Mouse (Mus musculus) heart, adult 9 months (tissue): ENCODE results near the gene Setd1a.
A peak's percentile ranks its signal among the peaks of the same experiment; 100 is the strongest.
"Not testable (repeated sequence)": the region's sequence is repeated elsewhere in the genome, so short reads cannot be mapped to it uniquely, and the experiment has no call there.

Source experiments
- DNase-seq, 2 experiments: peaks; one replicate each; pipeline ENCODE4 v3.0.0; 2022; ENCODE audit warnings: low spot score in 2 of 2

The Setd1a gene

DNA sequence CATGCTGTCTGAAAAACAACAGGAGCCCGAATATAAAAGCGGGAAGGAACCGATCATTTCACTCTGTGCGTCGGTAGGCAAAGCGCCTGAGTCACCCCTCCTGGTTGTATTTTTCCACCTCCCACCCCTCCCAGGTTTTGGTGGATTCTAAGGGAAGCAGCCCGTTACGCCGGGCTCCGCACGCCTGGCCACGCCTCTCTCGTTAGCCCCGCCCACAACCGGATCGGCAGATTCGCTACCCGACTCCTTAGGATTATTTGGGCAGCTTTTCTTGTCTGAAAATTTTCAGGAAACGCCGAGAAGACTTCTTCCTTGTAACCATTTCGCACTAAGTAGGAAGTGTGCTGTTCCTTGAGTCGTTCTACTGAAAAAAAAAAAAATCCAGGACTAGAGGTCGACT is at the start of gene Setd1a:
Gene Setd1a, plus strand, starts transcription at position 245 of the 400 bp plus-strand sequence.
- DNase-seq: peak; percentile 75 to 84

DNA sequence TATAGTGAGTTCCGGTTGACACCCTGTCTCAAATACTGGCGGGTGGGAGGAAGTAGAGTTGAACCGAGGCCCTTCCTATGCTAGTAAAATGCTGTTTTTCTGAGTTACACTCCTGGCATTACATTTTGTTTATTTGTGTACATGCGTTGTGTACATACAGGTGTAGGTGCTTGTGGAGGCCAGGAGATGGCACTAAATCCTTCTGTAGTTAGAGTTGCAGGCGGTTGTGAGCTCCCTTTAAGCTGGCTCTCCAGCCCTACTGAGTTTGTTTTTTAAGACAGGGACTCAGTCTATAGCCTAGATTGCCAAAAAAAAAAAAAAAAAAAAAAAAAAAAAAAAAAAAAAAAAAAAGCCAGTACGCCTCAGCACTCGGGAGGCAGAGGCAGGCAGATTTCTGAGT is 48.6 kb upstream of the Setd1a start:
- no peak for DNase-seq

DNA sequence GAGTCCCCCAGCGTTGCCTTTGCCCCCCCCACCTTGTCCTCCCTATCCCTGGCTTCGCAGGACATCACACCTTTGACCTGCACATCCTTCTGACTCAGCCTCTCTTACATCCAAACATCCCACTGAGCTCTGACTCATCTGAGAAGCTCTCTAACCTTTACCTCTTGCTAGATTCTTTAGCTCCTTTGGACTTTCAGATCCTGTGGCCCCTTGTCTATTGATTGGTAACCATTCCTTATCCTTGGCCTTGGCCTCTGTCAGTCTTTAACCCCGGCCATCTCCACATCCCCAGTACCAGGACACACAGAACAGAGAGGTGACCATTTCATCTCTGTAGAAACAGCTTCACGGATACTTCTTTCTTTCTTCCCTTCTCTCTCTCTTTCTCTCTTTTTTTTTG is 46.3 kb upstream of the Setd1a start:
- no peak for DNase-seq

GRCm38 (mm10) chr7:127732066-127732465 is 44.4 kb upstream of the Setd1a start, which contains the start of gene Ctf2:
TSS of gene Ctf2 (minus strand) at chr7:127732166.
- DNase-seq: not testable (repeated sequence)

DNA sequence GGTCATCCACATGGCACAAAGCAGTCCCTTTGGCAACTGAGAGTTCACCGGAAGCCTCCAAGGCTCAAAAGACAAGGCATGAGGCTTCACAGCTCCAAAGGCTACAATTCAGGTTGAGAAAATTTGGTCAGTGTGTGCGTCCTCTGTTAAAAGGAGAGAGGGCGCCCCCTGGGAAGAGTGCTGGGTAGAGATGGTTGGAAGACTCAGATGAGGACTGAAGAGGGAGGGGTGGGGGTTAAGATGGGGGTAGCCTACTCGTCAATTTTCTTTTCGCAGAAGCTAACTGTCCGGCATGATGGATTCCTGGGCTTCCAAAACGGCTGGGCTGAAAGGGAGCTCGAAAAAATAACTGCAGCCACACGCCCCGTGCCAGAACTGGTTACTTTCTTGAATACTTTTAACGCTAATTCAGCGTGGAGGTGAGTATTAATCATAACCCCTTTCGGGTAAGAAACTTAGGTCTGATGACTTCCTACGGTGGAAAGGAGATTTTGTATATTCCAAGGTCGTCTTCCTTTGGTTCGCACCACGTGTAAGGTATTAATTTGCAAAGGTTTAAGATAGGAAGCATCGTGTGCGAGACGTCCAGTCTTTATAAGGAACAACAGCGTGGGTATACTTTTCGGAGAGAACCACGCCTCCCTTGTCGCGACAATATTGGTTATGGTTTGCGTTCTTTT is 32.0 kb upstream of the Setd1a start, which contains the start of gene Fbxl19:
Gene Fbxl19, plus strand, starts transcription at position 178 of the 680 bp plus-strand sequence.
- DNase-seq: peak; percentile 51 to 64

GRCm38 (mm10) chr7:127745251-127745651 is 31.2 kb upstream of the Setd1a start:
- peak; percentile 95 to 96 for DNase-seq

DNA sequence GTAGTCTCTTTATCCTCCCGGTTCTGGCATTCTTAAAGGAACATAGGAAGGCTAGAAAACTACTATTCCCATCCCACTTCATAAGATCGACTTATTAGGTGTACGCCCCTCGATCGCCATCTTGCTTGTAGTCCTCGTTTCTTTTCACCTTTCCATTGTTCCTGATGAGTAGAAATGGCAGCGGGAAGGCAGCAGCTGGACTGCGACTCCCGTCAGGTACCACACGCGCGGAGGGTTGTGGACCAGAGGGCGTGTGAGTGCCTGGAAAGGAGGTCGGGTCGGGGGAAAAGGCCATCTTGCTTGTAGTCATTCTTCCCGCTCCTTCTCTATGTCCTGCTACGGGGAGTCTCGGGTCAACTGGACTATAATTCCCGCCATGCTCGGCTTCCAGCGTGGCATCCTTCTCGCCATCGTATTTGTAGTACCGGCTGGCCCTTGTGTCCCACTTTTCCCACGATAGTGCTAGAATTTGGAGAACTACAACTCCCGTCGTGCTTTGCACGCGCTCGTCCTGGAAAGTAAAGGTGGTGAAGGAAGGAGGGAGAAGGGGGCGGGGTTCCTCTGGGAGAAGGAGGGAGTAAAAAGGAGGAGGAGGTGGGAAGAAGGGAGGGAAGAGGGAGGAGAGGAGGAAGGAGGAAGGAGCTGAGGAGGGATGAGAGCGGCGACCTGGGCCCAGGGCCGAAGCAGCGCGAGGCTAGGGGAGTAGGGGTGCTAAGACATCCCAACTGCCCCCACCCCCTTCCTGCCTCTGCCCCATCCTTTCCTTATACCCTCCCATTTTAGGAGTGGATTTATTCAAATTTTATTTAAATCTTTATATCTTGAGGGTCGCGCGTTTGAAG is 30.6 kb upstream of the Setd1a start:
- peak; percentile 99 for DNase-seq

DNA sequence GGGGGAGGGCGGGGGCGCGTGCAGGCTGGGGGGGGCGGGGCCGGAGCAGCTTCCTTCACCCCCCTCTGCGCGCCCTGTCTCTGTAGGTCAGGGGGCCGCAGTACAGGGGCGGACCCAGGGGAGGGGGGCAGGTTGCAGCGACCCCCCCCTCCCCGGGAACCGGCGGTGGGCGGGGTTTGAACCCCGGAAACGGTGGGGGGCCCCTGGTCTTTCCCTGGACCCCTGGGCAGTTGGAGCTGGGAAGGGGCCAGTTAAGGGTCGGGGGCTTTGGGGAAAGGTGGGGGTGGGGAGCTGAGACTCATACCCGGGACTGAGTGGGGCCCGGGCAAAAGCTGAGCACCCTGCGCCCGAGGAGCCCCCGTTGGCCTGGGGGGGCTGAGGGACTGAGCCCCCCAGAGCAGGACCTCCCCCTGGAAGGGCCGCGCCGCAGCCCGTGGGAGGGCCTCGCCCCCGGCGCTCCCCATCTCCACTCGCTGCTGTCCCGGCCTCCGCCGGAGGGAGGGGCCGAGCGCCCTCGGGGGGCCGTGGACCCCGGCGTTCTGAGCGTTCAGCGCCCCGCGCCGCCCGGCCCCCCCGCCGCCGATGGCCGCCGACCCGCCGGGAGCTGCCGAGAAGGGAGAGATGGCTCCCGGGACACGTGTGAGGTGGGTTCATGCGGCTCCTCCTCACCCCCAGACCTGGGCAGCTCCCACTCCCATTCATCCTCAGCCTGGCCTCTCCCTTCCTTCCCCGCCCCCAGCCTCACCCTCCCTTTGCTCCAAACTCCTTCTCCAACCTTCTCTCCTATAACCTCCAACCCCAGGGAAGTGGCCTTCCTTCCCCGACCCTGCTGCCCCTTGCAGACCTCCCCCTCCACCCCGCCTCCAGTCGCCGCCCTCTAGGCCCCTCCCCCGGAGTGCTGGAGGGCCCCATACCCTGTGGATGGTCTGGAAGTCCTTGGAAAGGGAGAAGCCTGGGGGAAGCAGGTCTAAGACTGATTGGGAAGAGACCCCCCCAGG is 29.7 kb upstream of the Setd1a start:
- DNase-seq: no peak

- DNase-seq: no peak
These were observed 28.8 kb upstream of the Setd1a start for GRCm38 (mm10) chr7:127747559-127748234.

GRCm38 (mm10) chr7:127748235-127748560 is 28.3 kb upstream of the Setd1a start:
- no peak for DNase-seq

DNA sequence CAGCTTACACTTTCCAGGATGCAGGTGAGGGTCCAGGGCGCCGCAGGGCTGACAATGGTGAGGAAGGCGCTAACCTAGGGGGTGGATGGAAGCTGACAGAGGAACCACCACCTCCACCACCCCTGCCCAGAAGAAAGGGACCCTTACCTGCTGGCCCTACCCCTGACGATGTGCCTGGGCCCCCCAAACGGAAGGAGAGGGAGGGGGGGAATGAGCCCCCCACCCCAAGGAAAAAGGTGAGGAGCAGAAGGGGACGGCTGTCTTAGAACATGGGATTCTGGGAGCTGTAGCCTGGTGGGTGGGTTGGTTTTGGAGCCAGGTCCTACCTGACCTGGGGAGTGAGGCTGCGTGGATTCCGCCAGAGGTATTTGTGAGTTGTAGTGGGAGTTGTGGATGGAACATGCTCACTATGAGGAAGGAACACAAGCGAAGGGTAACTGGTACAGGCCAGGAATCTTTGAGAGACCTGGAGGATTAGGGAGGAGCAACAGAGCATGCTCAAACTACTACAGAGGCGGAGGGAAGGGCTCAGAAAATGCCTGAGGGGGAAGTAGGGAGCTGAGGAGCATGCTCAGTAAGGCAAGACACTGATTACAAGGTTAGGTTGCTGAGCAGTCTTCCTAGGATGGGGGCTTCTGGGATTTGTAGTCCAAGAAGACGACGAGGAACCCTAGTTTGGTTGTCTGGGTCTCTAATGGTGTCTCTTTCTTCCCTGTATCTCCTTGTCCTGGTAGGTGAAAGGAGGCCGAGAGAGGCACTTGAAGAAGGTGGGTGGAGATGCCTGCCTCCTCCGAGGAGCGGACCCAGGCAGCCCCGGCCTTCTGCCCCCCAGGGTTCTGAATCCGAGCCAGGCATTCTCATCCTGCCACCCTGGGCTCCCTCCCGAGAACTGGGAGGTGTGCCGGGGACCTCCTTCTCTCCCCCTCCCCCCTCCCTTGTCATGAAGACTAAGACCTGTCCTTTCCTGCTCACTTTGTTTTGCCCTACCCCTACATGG is 26.0 kb upstream of the Setd1a start:
- DNase-seq: no peak

DNA sequence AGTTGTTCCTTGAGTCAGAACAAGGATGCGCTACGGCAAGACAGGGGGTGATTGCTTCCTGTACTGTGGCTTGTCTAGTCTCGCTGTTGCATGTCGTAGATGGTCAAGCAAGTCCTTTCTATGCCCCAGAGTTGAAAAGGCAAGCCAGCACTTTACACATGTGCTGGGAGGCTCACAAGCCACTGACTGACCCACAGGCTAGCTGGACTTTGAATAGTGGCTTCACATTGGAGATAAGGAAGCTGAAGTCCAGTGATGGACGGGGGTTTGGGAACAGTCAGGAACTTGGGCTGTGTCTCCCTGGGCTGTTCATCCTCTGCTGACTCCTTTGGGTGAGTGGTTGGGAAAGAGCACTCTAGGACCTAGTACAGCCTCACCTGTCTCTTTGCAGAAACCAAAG is 24.9 kb upstream of the Setd1a start:
- no peak for DNase-seq

DNA sequence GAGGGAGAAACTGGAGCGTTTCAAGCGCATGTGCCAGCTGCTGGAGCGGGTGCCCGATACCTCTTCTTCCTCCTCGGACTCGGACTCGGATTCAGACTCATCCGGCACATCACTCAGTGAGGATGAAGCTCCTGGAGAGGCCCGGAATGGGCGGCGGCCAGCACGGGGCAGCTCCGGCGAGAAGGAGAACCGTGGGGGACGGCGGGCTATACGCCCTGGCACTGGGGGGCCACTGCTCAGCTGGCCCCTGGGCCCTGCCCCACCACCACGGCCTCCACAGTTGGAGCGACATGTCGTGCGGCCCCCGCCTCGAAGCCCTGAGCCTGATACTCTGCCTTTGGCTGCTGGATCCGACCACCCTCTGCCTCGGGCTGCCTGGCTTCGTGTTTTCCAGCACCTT is 24.4 kb upstream of the Setd1a start:
- DNase-seq: no peak

DNA sequence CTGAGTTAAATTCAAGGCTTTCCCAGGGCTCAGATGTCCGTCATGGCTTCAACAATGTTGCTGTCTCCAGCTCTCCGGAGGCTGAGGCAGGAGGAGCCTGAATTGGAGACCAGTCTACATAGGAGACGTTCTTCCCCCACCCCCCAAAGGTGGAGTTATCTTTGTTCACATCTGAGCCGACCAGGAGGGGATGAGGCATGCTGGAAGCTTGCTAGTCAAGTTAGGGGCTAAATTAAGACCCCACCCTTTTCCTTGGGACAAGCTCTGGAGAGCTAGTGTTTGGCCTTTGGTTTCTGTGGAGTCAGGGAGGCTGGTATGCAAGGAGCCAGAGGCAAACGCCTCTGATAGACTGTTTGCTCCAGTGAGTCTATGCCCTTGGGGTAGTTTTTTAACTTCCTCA is 23.3 kb upstream of the Setd1a start:
- DNase-seq: no peak

GRCm38 (mm10) chr7:127753741-127754140 is 22.7 kb upstream of the Setd1a start:
- DNase-seq: no peak

DNA sequence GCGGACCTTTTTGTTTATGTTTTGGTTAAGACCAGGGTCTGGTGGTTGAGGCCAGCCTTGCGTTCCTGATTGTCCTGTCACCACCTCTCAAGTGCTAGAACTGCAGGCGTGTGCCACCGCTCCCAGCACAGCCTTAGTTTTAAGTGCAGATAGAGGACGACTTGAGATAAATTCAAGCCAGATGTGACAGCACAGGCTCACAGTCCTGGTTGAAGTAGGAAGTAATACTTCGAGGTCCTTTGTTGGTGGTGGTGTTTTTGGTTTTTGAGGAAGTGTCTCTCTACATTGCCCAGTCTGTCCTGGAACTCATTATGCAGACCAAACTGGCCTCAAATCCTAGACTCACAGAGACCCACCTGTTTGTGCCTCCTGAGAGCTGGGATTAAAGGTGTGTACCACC is 16.8 kb upstream of the Setd1a start:
- DNase-seq: no peak

DNA sequence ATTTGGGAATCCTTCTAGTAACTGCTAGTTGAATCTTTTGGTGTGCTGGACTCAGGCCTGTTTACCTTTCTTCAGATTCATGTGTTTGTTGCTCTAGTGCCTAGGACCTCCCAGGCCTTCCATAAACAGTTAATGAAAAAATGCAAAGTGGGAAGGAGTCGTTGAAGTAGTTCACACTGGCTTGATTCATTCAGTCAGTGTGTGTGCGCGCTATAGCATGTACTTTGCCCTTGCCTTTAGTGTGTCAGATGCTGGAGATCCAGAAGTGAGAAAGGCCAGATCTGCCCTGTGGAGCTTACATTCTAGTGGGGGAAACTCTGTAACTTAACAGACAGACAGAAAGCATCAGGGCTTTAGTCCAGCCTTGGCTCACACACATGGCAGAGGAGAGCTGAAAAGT is 16.0 kb upstream of the Setd1a start:
- DNase-seq: no peak

DNA sequence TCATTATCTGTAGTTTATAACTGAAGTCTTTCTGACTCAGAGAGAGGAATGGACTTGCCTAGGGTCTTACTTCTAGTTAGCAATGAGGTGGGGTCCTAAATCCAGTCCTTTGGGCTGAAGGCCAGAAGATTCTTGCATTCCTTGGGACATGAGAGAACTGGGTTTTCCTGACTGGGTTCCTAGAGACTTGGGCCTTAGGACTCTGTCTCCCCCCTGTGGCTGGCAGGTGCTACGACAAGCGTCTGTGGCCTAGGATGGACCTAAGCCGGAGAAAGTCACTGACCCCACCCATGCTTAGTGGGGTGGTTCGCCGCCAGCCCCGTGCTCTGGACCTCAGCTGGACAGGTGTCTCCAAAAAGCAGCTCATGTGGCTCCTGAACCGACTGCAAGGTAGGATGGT is 15.4 kb upstream of the Setd1a start:
- DNase-seq: peak; percentile 67 to 77

GRCm38 (mm10) chr7:127763642-127764041 is 12.8 kb upstream of the Setd1a start:
- DNase-seq: no peak

DNA sequence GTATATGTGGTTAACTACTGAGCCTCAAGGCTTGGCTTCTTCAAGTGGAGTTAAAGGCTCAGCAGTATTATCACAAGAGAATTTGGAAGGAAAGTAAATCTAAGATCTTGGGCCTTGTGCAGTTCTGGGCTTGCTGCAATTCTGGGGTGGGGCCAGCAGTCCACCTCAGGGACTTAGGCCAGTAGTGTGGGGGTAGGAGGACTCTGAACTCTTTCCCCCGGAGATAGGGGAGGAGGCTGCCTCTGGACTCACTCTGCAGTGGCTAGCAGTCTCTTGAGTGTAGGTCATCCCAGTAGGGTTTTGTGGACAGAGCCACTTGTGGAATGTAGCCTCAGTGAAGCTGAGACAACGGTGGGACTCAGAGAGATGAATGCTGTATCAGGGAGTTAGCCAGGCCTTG is 10.7 kb upstream of the Setd1a start:
- no peak for DNase-seq
